Mouse (Mus musculus): ENCODE data around the gene C030005K15Rik. TPM values are rescaled to one million over a fixed set of nuclear protein-coding genes. Genes with fewer than 3 reads are reported as not detected.
"Not testable (repeated sequence)": the region's sequence is repeated elsewhere in the genome, so short reads cannot be mapped to it uniquely, and the experiment has no call there.

Gene C030005K15Rik
- not detected in 2 replicates for polyA plus RNA-seq (2012)

- H3K4me1 ChIP-seq (ENCODE audit: control insufficient read depth); H3K9me3 ChIP-seq (ENCODE audit: control insufficient read depth, low read length); H3K4me3 ChIP-seq (replicated peaks); H3K27me3 ChIP-seq (ENCODE audit: control insufficient read depth); H3K36me3 ChIP-seq (ENCODE audit: control insufficient read depth): not testable (repeated sequence)
Observed at GRCm38 (mm10) chr10:97726655-97727054, at the start of gene C030005K15Rik. TSS of gene C030005K15Rik (minus strand) at chr10:97726755.

- Histone ChIP-seq H3K27me3 (ENCODE audit: control insufficient read depth) (no peaks in the 10 kb centered on the region), H3K4me3 (replicated peaks) (no peak overlapping the region), H3K36me3 (ENCODE audit: control insufficient read depth) (no peaks in the 10 kb centered on the region), H3K9me3 (ENCODE audit: control insufficient read depth, low read length) (peaks cover 2% of the 10 kb centered on the region; the same call in 1 of the 2 replicates), H3K4me1 (ENCODE audit: control insufficient read depth) (no peaks in the 10 kb centered on the region)
- no peak for TF ChIP-seq GATA1 (IDR thresholded peaks at IDR 0.05; ENCODE audit: low read length)
Observed at GRCm38 (mm10) chr10:97768171-97768749, 41.7 kb upstream of the C030005K15Rik start.

DNA sequence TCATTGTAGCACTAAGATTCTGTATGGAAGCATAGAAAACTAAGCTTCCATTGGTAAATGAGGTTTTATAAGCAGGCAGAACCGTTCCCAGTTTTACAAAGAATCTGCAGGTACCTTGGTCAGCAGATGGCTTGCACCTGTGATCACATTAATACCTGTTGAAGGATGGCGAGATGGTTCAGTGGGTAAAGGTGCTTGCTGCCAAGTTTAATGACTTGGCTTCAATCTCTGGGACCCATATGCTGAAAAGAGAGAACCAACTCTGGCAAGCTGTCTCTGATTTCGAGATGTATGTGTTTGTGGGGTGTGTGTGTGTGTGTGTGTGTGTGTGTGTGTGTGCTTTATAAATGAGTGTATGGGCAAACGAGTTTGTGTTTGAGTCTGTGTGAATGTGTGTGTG lies 27.3 kb upstream of the C030005K15Rik start:
- TF ChIP-seq TAL1 (IDR thresholded peaks at IDR 0.05; ENCODE audit: low read length): no peak
- TF ChIP-seq GATA1 (IDR thresholded peaks at IDR 0.05; ENCODE audit: low read length): no peak
- Histone ChIP-seq H3K4me3 (replicated peaks) (no peak overlapping the region), H3K27me3 (ENCODE audit: control insufficient read depth) (no peaks in the 10 kb centered on the region)

GRCm38 (mm10) chr10:97747231-97747630 lies 20.7 kb upstream of the C030005K15Rik start:
- TF ChIP-seq TAL1 (IDR thresholded peaks at IDR 0.05; ENCODE audit: low read length) (no peak), GATA1 (IDR thresholded peaks at IDR 0.05; ENCODE audit: low read length) (no peak)
- no peak overlapping the region for H3K4me3 ChIP-seq (replicated peaks)
- no peaks in the 10 kb centered on the region for H3K4me1 ChIP-seq (ENCODE audit: control insufficient read depth)
- H3K36me3 ChIP-seq (ENCODE audit: control insufficient read depth): no peaks in the 10 kb centered on the region
- H3K27me3 ChIP-seq (ENCODE audit: control insufficient read depth): no peaks in the 10 kb centered on the region
- H3K9me3 ChIP-seq (ENCODE audit: control insufficient read depth, low read length): peaks cover 10% of the 10 kb centered on the region

More for the DNA sequence above, 27.3 kb upstream of the C030005K15Rik start:
- Histone ChIP-seq H3K36me3 (ENCODE audit: control insufficient read depth) (no peaks in the 10 kb centered on the region), H3K4me1 (ENCODE audit: control insufficient read depth) (no peaks in the 10 kb centered on the region), H3K9me3 (ENCODE audit: control insufficient read depth, low read length) (no peaks in the 10 kb centered on the region; the same call in 1 of the 2 replicates)

- H3K9me3 ChIP-seq (ENCODE audit: control insufficient read depth, low read length): peaks cover 9% of the 10 kb centered on the region; the same call in 1 of the 2 replicates
- TF ChIP-seq TAL1 (IDR thresholded peaks at IDR 0.05; ENCODE audit: low read length) (no peak), GATA1 (IDR thresholded peaks at IDR 0.05; ENCODE audit: low read length) (no peak)
Observed at GRCm38 (mm10) chr10:97725929-97726328, 626 bp downstream of the C030005K15Rik start.

GRCm38 (mm10) chr10:97722709-97723108 lies 3.8 kb downstream of the C030005K15Rik start:
- Histone ChIP-seq H3K4me1 (ENCODE audit: control insufficient read depth) (no peaks in the 10 kb centered on the region), H3K36me3 (ENCODE audit: control insufficient read depth) (no peaks in the 10 kb centered on the region), H3K4me3 (replicated peaks) (no peak overlapping the region), H3K9me3 (ENCODE audit: control insufficient read depth, low read length) (0 out of 2 replicates have a peak, but pooled peaks cover 4% of the 10 kb centered on the region), H3K27me3 (ENCODE audit: control insufficient read depth) (no peaks in the 10 kb centered on the region)
- no peak for TF ChIP-seq TAL1 (IDR thresholded peaks at IDR 0.05; ENCODE audit: low read length)
- TF ChIP-seq GATA1 (IDR thresholded peaks at IDR 0.05; ENCODE audit: low read length): no peak

More at GRCm38 (mm10) chr10:97725929-97726328, 626 bp downstream of the C030005K15Rik start:
- Histone ChIP-seq H3K27me3 (ENCODE audit: control insufficient read depth) (no peaks in the 10 kb centered on the region), H3K36me3 (ENCODE audit: control insufficient read depth) (no peaks in the 10 kb centered on the region), H3K4me3 (replicated peaks) (no peak overlapping the region), H3K4me1 (ENCODE audit: control insufficient read depth) (no peaks in the 10 kb centered on the region)

GRCm38 (mm10) chr10:97720625-97721024 lies 5.9 kb downstream of the C030005K15Rik start:
- H3K27me3 ChIP-seq (ENCODE audit: control insufficient read depth): no peaks in the 10 kb centered on the region
- 0 out of 2 replicates have a peak, but pooled peaks cover 4% of the 10 kb centered on the region for H3K9me3 ChIP-seq (ENCODE audit: control insufficient read depth, low read length)
- no peak overlapping the region for H3K4me3 ChIP-seq (replicated peaks)
- TF ChIP-seq GATA1 (IDR thresholded peaks at IDR 0.05; ENCODE audit: low read length) (no peak), TAL1 (IDR thresholded peaks at IDR 0.05; ENCODE audit: low read length) (no peak)
- H3K4me1 ChIP-seq (ENCODE audit: control insufficient read depth): no peaks in the 10 kb centered on the region
- no peaks in the 10 kb centered on the region for H3K36me3 ChIP-seq (ENCODE audit: control insufficient read depth)

DNA sequence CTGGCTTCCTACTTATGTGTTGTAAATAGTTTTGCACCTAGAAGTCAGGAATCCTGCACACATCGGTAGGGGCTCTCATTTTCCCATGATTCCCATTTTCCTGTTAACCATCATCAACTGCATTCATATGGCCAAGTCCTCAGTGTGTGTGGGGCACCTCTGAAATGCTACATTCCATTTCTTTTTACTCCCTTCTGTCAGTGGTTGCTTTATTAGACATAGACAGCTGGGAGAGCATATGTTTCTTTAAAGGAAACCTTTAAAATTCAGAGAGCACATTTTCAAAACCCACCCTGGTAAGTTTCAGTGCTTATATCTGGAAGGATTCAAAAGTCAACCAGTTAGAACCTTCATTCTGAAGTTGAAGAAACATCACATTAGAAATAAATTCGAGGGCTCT lies 8.5 kb downstream of the C030005K15Rik start:
- Histone ChIP-seq H3K4me1 (ENCODE audit: control insufficient read depth) (no peaks in the 10 kb centered on the region), H3K9me3 (ENCODE audit: control insufficient read depth, low read length) (0 out of 2 replicates have a peak, but pooled peaks cover 4% of the 10 kb centered on the region), H3K27me3 (ENCODE audit: control insufficient read depth) (no peaks in the 10 kb centered on the region), H3K36me3 (ENCODE audit: control insufficient read depth) (no peaks in the 10 kb centered on the region), H3K4me3 (replicated peaks) (no peak overlapping the region)
- TF ChIP-seq GATA1 (IDR thresholded peaks at IDR 0.05; ENCODE audit: low read length): no peak
- TF ChIP-seq TAL1 (IDR thresholded peaks at IDR 0.05; ENCODE audit: low read length): no peak

- TF ChIP-seq GATA1 (IDR thresholded peaks at IDR 0.05; ENCODE audit: low read length) (no peak), TAL1 (IDR thresholded peaks at IDR 0.05; ENCODE audit: low read length) (no peak)
- Histone ChIP-seq H3K9me3 (ENCODE audit: control insufficient read depth, low read length) (no peaks in the 10 kb centered on the region), H3K4me3 (replicated peaks) (no peak overlapping the region), H3K36me3 (ENCODE audit: control insufficient read depth) (no peaks in the 10 kb centered on the region), H3K4me1 (ENCODE audit: control insufficient read depth) (no peaks in the 10 kb centered on the region), H3K27me3 (ENCODE audit: control insufficient read depth) (no peaks in the 10 kb centered on the region)
Observed at GRCm38 (mm10) chr10:97717233-97717632, 9.3 kb downstream of the C030005K15Rik start.
